Mouse (Mus musculus): Measurements from ENCODE around the gene Samd4.

The Samd4 gene

GRCm38 (mm10) chr14:47000096-47000736 lies 117.6 kb downstream of the Samd4 start:
- DNase-seq (ENCODE audit: low spot score) = no peak

- DNase-seq (ENCODE audit: low spot score) = no peak
These were observed 118.4 kb downstream of the Samd4 start for GRCm38 (mm10) chr14:47000786-47001761.

- no peak for DNase-seq (ENCODE audit: low spot score)
These were observed 121.5 kb downstream of the Samd4 start for GRCm38 (mm10) chr14:47004161-47004560.

DNA sequence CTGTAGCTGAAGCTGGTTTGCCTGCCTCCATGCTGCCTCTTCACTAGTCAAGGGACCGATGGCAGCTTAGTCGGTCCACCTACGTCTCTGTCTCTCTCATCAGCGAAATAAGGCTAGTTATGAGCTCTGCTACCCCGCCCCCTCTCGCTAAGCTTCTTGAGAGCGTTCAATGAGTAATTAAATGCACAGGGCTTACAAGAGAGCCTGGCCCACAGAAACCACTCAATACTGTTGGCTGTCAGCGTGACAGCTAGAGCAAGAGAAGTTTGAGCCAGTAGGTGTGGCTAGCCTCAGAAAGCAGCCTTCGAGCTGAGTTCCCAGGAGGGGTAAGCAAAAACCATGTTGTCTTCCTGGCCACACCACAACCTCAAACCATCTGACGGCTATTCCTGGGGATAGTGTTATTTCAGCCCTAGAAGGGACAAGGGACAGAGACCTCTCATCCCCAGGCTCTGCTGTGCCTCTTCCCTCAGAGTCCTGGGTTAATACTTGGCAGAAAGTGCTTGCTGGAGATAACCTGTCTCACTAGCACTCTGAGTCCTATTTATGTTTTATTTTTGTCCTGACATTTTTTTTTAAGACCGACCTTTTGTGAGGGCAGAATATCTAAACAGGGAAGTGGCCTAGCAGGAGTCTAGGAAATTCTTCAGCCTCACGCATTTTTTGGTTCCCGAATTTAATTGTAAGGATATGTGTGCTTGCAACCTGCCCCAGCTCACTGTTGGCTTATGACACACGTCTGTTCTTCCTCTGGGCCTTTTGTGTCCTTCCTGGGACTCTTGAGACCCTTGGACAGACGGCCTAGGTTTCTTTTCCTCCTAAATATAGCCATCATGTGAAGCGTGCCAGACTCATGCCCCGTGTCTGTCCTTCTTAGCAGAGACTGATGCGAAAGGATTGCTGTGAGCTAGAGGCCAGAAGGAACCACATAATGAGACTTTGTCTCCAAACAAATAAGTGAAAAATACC lies 128.8 kb downstream of the Samd4 start:
- no peak for DNase-seq (ENCODE audit: low spot score)

- no peak for DNase-seq (ENCODE audit: low spot score)
These were observed 133.0 kb downstream of the Samd4 start for GRCm38 (mm10) chr14:47015618-47016017.

DNA sequence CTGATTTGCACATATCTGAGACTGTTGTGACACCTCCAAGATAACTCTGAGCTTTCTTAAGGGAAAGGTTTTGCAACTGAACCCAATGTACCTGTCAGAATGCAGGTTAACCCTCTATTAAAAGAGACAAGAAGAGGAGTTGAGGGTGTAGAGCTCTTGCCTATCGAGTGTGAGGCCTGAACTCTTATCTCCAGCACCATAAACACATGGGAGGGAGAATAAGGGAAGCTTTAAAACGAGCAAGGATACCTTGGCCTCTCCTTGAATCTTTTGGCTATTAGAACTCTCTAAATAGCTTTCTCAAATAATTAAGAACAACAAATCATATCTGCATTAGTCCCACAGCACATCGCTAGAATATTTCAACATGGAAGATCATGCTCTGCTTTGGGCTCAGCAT lies 135.0 kb downstream of the Samd4 start:
- no peak for DNase-seq (ENCODE audit: low spot score)

DNA sequence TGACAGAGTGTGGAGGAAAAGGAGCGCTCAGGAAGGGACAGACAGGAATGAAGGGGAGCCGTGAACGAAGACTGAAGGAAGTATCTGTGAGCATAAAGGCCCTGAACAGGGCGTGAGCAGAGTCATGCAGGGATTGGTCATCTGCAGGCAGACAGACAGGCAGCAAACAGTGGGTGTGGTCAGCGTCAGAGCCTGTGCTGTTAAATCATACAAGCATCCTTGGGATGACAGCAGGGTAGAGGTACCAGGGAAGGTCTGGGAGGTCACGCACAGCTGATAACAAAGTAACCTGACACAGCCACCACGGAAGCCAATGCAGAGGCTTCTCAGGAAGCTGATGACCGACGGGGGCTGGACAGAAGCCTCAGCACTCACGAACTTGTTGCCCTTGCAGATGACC lies 138.2 kb downstream of the Samd4 start:
- DNase-seq (ENCODE audit: low spot score) = no peak

- no peak for DNase-seq (ENCODE audit: low spot score)
These were observed 140.9 kb downstream of the Samd4 start for GRCm38 (mm10) chr14:47023529-47023928.

DNA sequence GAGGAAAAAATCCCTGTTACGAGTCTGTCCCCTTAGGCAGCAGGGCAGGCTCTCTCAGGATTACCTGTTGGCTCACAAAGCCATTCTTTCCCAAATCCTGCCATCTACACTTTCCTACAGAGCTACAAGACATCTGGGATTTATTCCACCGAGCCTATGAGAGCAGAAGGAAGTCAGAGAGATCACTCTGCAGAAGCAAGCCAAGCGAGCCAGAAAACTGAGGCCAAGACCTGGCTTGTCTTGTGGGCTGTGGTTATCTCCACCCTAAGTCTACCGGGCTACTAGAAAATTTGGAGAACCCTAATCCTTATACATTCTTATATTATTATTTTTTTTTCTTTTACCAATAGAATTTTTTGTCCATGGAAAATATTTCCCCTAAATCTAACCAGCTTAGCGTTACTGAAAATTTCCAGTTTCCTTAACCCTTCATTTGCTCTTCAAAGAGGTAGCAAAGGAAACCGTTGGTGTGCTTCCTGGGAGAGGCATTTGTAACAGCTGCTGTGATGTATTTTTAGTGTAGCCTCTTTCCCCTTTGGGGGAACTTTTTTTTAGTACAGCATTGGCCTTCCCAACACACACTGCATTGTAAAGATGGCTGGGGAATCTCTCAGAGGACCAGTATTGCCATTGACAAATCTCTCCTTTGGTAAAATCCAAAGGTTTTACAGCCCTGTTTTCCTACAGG lies 144.9 kb downstream of the Samd4 start:
- no peak for DNase-seq (ENCODE audit: low spot score)

GRCm38 (mm10) chr14:47031542-47031941 lies 148.9 kb downstream of the Samd4 start:
- DNase-seq (ENCODE audit: low spot score) = no peak

DNA sequence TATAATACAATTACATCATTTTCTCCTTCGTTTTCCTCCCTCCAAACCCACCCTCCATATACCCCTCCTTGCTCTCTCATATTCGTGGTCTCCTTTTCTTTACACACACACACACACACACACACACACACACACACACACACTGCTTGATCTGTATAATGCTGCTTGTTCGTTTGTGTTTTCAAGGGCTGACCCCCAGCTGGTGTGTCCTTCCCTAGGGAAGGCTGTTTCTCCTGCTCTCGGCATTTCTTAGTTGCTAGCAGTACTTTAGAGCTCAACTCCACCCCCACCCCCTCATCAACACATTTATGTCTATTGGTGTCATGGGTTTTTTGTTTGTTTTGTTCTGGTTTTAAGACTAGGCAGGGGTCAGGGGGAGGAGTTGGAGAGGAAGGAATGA lies 149.5 kb downstream of the Samd4 start:
- no peak for DNase-seq (ENCODE audit: low spot score)

DNA sequence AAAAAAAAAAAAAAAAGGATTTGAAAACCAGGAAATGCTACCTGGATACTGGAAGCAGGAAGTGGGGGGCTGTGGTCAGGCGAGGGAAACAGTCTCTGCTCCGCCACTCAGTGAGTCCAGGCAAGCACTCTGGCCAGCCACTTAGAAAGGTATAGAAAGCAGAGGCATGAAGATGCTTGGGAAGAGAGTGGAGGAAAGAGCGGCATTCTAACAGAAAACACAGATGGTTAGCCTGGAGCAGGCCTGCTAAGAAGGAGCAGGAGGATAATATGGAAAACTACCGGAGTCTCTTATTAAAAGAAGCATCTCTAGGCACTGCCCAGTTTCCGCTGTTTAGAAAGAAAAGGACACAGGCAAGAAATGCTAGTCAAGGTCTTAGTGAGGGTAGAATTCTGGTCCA lies 150.8 kb downstream of the Samd4 start:
- no peak for DNase-seq (ENCODE audit: low spot score)

DNA sequence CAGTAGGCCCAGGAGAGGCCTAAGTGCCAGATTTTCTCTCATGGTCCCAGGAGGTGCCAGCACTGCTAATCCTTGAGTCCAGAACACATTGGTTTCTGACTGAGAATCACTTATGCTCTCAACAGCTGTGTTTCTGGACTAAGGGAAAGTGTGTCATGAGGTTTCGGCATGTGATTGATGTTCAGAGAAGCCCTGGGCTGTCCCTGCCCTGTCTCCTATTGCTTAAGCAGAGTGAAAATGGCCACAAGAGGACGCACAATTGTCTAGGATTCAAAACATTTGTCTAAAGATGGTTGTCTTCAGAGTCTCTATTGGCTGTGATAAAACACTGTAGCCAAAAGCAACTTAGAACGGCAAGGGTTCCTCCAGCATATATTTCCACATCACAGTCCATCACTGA lies 159.0 kb downstream of the Samd4 start:
- DNase-seq (ENCODE audit: low spot score) = no peak

- DNase-seq (ENCODE audit: low spot score) = no peak
These were observed 166.4 kb downstream of the Samd4 start for GRCm38 (mm10) chr14:47049051-47049450.

GRCm38 (mm10) chr14:47051743-47052610 lies 169.3 kb downstream of the Samd4 start:
- DNase-seq (ENCODE audit: low spot score) = no peak

DNA sequence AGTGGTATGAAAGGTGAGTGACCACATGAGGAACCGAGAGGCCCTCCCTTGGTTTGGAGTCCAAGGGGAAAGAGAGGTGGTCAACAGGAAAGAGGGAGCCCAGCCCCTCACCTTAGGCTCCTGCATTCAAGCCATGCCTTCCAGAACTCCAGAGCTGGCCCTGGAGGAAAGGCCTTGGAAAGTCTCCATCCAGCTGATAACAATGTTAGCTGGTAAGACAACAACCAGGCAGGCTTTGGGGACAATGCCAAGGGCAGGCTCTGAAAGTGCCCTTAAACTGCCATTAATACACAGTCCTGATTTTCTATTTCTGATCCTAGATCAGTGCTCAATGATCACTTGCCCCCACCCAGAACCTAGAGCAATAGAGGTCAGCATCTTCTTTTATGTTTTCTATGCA lies 170.4 kb downstream of the Samd4 start:
- DNase-seq (ENCODE audit: low spot score) = no peak

DNA sequence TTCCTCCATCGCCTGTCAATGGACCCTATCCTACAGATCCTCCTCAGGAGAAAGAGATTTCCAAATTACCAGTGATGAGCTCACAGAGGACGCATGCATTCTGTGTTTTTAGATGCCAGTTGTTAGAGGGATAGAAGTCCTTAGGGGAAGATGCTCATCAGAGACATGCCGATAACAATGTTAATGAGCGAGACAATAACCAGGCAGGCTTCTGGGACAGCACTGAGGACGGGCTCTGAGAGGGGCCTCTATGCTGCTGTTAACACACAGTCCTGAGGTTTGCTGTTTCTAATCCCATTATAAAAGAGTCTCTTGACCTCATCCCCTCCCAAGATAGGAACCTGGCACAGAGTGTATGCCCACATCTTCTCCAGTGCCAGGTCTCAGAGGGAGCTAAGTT lies 171.2 kb downstream of the Samd4 start:
- no peak for DNase-seq (ENCODE audit: low spot score)

DNA sequence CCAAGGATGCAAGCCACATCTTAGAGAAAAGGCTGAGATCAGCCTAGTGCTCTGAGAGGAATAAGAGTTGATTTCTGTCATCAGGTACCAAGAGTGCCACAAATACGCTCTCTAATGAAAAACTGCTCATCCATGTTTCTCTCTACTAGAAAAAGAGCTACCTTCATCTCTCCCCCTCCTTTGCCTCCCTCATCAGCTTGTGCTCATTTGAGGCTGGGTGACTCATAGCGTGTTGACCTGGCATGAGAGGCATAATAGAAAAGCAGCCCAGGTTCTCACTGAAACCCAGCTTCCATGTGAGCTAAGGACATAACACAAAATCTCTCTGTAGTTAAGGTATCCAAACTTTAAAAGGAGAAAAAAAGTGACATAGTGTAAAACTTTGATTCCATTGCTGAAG lies 176.3 kb downstream of the Samd4 start:
- DNase-seq (ENCODE audit: low spot score) = no peak

- DNase-seq (ENCODE audit: low spot score) = no peak
These were observed 182.4 kb downstream of the Samd4 start for GRCm38 (mm10) chr14:47065067-47065466.

DNA sequence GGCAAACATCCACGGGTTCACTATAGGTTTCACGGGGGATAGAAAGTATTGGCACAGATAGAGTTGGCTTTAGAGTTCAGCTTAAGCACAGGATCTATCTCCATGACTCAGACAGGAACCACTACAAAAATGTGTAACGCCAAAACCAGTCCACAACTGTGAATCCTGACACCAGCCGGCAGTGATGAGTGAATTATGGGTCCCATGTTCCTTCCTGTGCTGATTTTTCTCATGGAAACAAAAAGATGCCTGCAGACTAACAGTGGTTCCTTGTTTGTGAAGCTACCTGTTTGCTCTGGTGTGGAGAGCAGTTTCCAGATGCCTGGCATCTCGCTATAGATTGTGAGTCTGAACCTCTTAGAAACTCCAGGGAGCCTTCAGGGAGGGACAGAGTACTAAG lies 184.2 kb downstream of the Samd4 start:
- DNase-seq (ENCODE audit: low spot score) = no peak

All from urinary bladder, postnatal 10 days (tissue).